Mouse (Mus musculus): Measurements from ENCODE around the gene Mapkap1. TPM values are rescaled to one million over a fixed set of nuclear protein-coding genes. Genes with fewer than 3 reads are reported as not detected.
"Not testable (repeated sequence)": the region's sequence is repeated elsewhere in the genome, so short reads cannot be mapped to it uniquely, and the experiment has no call there.

Mapkap1 gene
- total RNA-seq, 2 experiments from 2014 or later: 76.3 to 81.4 TPM

GRCm38 (mm10) chr2:34431701-34432372 is 25.3 kb downstream of the Mapkap1 start:
- DNase-seq (ENCODE audit: low spot score in 2 of 2): no peak

DNA sequence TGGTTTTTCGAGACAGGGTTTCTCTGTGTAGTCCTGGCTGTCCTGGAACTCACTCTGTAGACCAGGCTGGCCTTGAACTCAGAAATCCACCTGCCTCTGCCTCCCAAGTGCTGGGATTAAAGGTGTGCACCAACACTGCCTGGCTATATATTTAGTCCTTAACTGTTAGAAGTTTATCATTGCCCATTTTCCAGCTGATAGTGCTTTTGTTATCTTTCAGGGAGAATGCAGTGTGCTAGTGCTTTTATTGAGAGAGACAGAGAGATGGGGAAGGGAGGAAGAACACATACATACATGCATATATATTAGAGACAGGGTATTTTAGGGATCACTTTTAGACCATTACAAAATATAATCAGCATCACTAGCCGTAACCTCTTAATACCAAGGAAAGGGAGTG is 26.3 kb downstream of the Mapkap1 start:
- not testable (repeated sequence) for DNase-seq (ENCODE audit: low spot score in 2 of 2)

- no peak for DNase-seq (ENCODE audit: low spot score in 2 of 2)
These were observed 29.8 kb downstream of the Mapkap1 start for GRCm38 (mm10) chr2:34436321-34436720.

- no peak for DNase-seq (ENCODE audit: low spot score in 2 of 2)
These were observed 42.2 kb downstream of the Mapkap1 start for GRCm38 (mm10) chr2:34448756-34449155.

DNA sequence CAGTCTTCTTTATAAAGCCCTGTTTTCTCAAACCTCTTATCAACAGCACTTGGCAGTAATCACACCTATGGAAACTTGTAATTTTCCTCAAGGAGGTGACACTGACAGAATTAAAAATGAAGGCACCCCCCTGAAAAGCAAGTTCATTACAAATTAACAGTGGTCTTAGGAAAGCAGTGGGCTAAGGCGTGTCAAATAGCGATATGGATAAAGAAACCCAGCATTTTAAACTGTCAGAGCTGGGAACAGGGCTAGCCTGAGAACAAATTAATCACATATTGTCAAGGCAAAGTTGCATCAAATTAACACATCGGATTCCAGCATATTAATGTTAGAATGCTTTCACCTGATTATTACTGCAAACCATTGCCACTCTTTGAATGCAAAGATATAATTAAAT is 55.9 kb downstream of the Mapkap1 start:
- DNase-seq (ENCODE audit: low spot score in 2 of 2): no peak

DNA sequence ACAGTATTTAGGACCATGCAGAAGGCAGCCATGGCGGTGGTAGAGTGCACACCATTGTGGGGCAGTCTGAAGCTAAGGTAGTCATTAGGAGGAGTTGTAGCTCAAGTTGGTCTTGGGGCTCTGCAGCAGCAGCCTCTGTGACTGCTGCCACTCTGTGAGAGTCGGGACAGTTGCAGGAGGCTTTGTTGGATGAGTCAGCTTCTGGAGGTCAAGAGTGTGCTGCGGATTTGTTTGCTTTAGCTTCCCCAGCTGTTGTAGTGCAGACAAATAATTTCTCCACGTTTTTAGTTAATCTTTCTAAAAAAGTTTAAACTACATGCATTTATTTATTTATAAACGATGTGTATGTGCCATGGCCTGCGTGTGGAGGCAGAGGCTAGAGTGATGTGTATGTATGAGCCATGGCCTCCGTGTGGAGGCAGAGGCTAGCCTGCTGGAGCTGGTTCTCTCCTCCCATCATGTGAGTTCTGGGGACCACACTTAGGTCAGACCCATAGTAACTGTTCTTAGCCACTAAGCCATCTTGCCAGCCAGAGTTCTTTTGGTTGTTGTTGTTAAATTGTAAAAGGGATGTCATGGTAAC is 62.1 kb downstream of the Mapkap1 start:
- no peak for DNase-seq (ENCODE audit: low spot score in 2 of 2)

GRCm38 (mm10) chr2:34469324-34469723 is 62.8 kb downstream of the Mapkap1 start:
- no peak for DNase-seq (ENCODE audit: low spot score in 2 of 2)

GRCm38 (mm10) chr2:34473775-34474174 is 67.2 kb downstream of the Mapkap1 start:
- DNase-seq (ENCODE audit: low spot score in 2 of 2): no peak

- no peak for DNase-seq (ENCODE audit: low spot score in 2 of 2)
These were observed 74.8 kb downstream of the Mapkap1 start for GRCm38 (mm10) chr2:34481401-34481800.

- DNase-seq (ENCODE audit: low spot score in 2 of 2): no peak
These were observed 75.5 kb downstream of the Mapkap1 start for GRCm38 (mm10) chr2:34482102-34482501.

GRCm38 (mm10) chr2:34482531-34482930 is 76.0 kb downstream of the Mapkap1 start:
- DNase-seq (ENCODE audit: low spot score in 2 of 2): no peak

DNA sequence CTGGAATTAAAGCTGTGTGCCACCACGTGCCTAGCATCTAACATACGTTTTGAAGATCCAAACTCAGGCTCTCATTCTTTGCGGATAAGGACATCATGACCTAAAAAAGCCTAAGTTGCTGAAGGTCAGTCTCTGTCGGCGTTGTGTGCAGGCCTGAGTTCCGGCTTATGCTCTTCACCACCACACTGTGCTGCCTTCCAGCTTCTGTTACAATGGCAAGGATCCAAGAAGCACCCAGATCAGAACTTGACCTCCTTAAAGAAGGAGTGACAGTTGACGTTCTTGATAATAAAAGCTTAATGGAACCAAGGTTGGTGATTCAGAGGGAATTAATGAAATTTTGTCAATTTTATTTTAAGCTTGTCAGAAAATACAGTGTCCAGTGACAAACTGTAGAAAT is 80.7 kb downstream of the Mapkap1 start:
- DNase-seq (ENCODE audit: low spot score in 2 of 2): no peak

- no peak for DNase-seq (ENCODE audit: low spot score in 2 of 2)
These were observed 97.6 kb downstream of the Mapkap1 start for GRCm38 (mm10) chr2:34503975-34504730.

DNA sequence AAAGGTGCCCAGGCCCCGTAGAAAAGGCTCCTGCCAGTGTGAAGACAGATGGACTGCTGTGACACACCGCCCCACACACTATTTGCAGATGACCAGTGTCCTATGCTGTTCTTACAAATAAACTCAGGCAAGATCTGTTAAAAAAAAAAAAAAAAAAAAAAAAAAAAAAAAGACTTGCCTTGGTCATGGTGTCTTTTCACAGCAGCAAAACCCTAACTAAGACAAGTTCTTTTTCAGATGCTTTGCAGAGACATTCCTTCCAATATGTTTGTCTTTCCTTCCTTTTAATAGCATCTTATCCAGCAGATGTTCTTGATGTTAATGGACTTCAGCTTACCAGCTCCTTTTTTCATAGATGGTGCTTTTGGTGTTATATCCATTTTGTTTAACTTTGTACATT is 99.6 kb downstream of the Mapkap1 start:
- DNase-seq (ENCODE audit: low spot score in 2 of 2): not testable (repeated sequence)

DNA sequence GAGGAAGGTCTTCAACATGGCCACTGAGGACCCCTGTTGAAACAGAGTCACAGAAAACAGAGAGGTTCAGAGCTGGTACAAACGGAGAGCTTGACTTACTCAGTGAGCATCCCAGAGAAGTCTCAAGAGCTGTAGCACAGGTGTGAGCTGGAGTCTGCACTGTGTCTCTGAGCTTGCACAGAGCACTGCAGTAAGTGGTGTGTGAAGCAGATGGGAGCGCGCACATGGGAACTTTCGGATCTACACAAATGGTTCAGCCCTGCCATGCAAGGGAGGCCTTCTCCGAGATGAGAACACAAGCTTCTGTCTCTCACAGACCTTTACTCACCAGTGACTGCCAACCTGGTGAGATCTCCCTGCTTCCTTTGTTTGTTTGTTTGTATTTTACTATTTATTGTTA is 103.3 kb downstream of the Mapkap1 start:
- DNase-seq (ENCODE audit: low spot score in 2 of 2): no peak

DNA sequence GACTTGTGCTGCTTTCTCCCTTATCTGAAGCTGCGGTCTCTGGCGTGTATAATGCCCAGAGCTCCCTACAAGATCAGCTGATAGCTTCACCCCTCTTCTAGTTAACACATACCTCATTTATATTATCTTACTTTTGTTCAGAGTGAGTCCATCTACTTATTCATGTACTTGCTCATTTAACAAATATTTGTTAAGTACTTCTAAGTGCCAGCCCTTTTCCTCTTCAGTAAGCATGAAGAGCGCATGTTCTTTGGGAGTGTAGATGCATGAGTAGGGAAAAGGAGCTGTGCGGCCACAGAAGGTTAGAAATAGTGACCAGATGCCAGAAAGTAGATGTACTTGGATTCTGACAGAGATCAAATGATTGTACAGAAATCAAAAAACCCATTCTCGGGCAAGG is 108.7 kb downstream of the Mapkap1 start:
- no peak for DNase-seq (ENCODE audit: low spot score in 2 of 2)

DNA sequence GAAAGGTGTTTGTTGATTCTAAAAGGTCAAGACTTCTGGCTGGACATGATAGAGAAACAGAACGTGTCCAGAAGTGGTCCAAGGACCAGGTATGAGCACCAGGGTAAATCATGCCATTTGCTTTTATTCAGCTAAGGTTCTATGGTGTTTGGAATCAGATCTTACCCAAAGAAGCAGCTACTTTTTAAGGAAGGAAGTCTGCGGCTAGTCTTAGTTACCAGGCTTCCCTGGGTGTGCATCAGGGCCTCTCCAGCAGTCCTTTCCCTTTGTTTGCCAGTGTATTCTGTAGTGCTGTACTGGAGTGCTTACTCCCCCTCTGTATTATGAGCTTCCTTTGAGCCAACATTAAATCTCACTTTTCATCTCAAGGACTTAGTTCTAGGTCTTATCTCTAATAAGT is 111.5 kb downstream of the Mapkap1 start:
- DNase-seq (ENCODE audit: low spot score in 2 of 2): no peak

- no peak for DNase-seq (ENCODE audit: low spot score in 2 of 2)
These were observed 112.0 kb downstream of the Mapkap1 start for GRCm38 (mm10) chr2:34518526-34518925.

DNA sequence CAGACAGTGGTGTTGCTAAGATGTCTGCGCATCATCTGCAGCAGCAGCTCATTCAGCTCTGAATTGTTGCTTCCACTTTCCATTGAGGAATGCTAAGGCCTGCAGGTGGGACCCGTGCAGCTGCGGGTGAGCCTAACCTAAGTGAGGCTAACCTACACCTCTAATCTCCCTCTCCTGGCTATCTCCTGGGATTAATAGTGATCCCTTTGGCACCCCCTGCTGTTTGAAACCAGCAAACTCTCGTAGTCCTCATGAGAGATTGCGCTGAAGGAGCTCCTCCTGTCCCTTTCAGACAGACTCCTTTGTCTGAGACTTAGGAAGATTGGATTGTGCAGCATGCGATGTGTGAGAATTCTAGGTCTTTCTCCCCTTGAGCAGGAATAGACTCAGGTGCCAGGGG is 113.0 kb downstream of the Mapkap1 start:
- DNase-seq (ENCODE audit: low spot score in 2 of 2): peak; percentile 53 to 66

DNA sequence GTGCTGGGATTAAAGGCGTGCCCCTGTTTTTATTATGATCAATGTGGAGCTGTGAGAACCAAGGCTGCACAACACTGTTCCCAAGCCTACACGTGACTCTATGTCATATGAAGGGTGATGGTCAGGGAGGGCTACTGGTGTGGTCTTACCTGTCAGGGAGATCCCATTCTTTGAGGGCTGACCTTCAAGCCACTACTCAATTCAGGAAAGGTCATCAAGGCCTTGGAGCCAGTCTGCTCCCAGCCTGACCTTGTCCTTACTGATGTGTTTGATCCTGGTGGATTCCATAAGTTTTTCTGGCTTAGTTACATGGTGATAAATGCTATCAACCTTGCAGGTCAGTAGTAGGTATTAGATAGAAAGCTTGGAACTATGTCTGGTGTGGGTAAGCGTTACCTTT is 114.8 kb downstream of the Mapkap1 start:
- DNase-seq (ENCODE audit: low spot score in 2 of 2): no peak

DNA sequence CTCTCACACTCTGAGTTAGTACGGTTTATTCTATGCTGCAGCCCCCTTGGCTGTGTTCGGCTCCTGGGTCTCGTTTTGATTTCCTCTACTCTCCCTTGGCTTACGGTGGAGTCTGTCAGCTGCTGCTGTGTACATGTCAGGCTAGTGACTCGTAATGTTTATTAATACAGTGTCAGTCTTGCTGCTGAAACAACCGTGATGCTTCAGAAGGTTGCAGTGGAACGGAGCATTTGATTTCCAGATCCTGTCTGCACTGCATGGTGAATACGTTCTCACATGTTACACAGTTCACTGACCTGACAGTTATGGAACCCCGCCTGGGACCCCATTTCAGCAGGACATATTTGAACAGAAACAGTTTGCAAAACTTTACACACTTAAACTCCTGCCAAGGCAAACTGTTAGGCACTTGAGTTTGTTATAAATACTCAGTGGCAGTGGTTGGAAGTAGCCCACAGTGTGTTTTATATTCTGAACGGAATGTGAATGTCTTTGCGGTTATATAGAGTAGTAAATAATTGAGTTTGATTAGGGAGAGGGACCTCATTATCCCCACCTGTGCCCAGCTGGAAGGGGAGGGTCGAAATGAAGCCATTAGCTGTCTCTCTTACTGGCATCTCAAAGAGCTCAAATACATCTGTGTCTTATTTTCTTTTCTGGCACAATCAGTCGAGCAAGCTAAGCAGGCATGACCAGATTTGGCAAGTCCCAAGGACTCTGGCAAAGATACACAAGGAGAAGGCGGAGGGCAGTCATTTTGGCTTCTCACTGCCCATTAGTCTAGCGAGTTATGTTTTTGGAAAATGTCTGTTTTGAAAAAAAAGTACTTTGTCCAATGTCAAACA is 120.2 kb downstream of the Mapkap1 start:
- no peak for DNase-seq (ENCODE audit: low spot score in 2 of 2)

DNA sequence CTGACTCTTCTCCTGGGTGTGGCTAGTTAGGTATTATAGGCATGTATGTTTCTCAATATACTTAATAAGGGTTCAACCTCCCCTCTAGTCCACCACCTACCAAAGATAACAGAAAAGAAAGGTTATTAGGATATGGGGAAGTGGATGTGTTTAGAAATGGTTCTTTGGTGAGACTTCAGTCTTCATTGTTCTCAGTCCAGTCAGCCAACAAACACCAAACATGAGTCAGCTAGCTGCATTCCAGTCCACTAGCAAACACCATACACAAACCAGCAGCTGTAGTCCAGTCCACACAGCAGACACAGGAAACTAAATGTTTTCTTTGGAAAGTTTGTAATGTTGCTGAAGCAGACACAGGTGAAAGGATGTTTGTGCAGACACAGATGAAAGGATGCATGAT is 121.9 kb downstream of the Mapkap1 start:
- no peak for DNase-seq (ENCODE audit: low spot score in 2 of 2)
